Mouse (Mus musculus) megakaryocyte, embryonic 14.5 days (primary cell): Measurements from ENCODE around the gene Pde4d.

Source experiments
- FLI1 ChIP-seq: IDR thresholded peaks from 2 replicates; pipeline ENCODE4 v1.6.1; 2012; ENCODE audit warnings: low read length, inconsistent platforms, mixed read lengths
- GATA1 ChIP-seq: IDR thresholded peaks from 3 replicates; pipeline ENCODE4 v1.6.1; 2012; ENCODE audit warnings: mixed read lengths, low read length, inconsistent platforms, borderline replicate concordance

- TF ChIP-seq GATA1 (no peak), FLI1 (no peak)
Observed at GRCm38 (mm10) chr13:108766020-108766727, 316.4 kb downstream of the Pde4d start.
